Mouse (Mus musculus): Measurements from ENCODE around the gene Hpse. TPM values are rescaled to one million over a fixed set of nuclear protein-coding genes. Genes with fewer than 3 reads are reported as not detected.

Hpse gene
- 1 to 10 TPM; 1.2 to 3.9 TPM for polyA plus RNA-seq (2017; shearing (Covaris generic))

DNA sequence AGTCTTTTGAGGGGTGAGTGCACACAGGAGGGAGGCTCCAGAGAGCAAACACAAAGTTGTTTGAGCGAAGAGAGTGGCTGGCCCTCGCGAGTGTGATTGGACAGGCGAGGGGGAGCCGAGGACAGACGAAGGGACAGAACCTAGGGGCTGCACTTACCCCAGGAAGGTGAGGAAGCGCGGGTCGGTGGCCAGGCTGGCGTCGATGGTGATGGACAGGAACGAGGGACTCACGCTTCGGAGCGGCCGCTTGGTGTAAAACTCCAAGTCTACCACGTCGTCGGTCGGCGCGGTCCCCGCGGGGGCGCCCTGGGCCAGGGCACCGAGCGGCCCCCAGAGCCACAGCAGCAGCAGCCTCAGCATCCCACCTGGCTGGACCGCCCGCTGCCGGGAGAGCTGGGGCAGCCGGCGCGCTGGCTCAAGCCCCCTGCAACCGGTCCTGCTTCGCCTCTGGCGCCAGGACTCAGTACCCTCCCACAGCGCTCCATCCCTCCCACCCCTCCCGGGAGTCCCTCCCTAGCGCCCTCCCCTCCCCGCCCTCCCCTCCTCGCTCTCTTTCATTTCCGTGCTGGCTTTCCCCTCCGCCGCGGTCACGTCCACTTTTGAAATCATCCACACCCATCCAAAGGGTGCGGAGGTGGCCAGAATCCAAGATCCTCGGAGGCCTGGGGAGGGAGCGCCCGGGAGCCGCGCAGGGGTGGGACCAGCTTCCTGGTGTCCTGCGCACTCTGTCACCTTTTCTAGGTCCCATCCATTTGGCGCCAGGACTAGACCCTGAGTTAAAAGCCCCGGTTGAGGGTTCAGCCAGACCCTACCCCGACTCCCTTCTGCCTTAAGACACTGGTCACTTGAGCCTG lies at the start of gene Hpse:
TSS of gene Hpse (minus strand) at position 482 of the 854 bp plus-strand sequence.

DNA sequence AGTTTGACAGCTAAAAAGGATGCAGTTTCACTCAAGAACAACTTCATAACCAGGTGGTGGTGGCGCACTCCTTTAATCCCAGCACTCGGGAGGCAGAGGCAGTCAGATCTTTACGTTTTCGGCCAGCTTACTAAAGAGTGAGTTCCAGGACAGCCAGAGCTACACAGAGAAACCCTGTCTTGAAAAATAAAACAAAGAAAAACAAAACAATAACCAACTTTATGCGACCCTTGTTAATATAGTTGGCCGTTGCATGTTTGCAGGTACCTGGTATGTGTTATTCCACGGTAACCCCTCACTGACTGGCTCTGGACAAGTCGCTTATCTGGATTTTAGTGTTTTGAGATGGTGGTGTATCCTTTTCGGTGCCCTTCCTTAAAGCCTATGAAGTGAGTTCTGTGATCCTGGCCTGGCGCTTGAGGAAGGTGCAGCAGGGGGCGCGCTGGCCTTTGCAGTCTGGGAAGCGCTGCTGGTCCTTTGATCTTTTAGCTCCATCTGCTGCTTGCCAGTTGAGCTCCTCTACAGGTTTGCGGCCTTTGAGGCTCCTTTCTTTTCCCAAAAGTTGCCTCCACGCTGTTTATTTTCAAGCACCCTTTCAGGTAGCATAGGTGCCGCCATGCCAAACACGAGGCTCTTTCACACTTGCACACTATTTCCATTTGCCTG lies 44.7 kb downstream of the Hpse start, which contains the start of gene Coq2:
TSS of gene Coq2 (minus strand) at position 430 of the 666 bp plus-strand sequence.

Other genes with a start within 250 kb of the Hpse start
- gene Lin54, start 219.1 kb downstream of the Hpse start, polyA plus RNA-seq (2017; shearing (Covaris generic)), result 10 to 100 TPM; 14.7 to 19.8 TPM
- gene Cops4, start 201.4 kb downstream of the Hpse start, polyA plus RNA-seq (2017; shearing (Covaris generic)), result 100 to 1,000 TPM; 104 to 110 TPM
- 1 to 10 TPM; 5.7 to 8.8 TPM for gene Plac8, start 147.5 kb downstream of the Hpse start, polyA plus RNA-seq (2017; shearing (Covaris generic))
- 10 to 100 TPM; 37.7 to 40.1 TPM for gene Coq2, start 44.6 kb downstream of the Hpse start, polyA plus RNA-seq (2017; shearing (Covaris generic))
- 10 to 100 TPM; 25.6 to 25.9 TPM for gene Helq, start 78.9 kb upstream of the Hpse start, polyA plus RNA-seq (2017; shearing (Covaris generic))
- gene Mrps18c, start 78.9 kb upstream of the Hpse start, polyA plus RNA-seq (2017; shearing (Covaris generic)), result 100 to 1,000 TPM; 112 to 129 TPM
- 10 to 100 TPM; 23.8 to 27.9 TPM for gene Abraxas1, start 101.2 kb upstream of the Hpse start, polyA plus RNA-seq (2017; shearing (Covaris generic))
- gene Gpat3, start 126.0 kb upstream of the Hpse start, polyA plus RNA-seq (2017; shearing (Covaris generic)), result 1 to 10 TPM in 1 of 2 experiments, not detected in 1; 2.3 TPM

All from inflammation-experienced regulatory T-cells (primary cell).